Mouse (Mus musculus) cerebellum, adult 18-20 months (tissue): ENCODE results near the gene Mterf2.

ENCODE experiments used
- DNase-seq, 2 experiments: peaks; one replicate each; pipeline ENCODE4 v3.0.0; 2021

Gene Mterf2

GRCm38 (mm10) chr10:85127395-85128287 lies at the start of gene Mterf2:
Gene Mterf2, minus strand, starts transcription at chr10:85128027.
- DNase-seq: peak; percentile 93 to 98

DNA sequence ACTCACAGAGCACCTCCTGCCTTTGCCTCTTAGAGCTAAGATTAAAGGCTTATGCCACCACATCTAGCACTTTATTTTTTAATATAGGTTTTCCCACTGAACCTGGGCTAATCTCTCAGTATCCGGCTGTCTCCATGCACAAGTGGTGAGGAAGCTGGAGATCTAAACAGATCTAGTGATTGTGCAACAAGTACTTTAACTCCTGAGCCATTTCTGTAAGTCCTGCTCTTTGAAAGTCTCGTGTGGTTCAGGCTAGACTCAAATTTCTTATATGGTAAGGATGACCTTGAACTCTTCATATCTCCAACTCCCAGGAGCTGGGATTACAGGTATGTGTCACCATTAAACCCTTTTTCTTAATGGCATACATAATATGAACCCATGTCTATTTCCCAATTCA lies 48.8 kb upstream of the Mterf2 start:
- no peak for DNase-seq

- no peak for DNase-seq
Observed at GRCm38 (mm10) chr10:85165306-85165705, 37.5 kb upstream of the Mterf2 start.

GRCm38 (mm10) chr10:85164791-85165190 lies 37.0 kb upstream of the Mterf2 start:
- DNase-seq: no peak

- peak in 1 of 2 experiments; percentile 44 for DNase-seq
Observed at GRCm38 (mm10) chr10:85161745-85162351, 34.0 kb upstream of the Mterf2 start.

- no peak for DNase-seq
Observed at GRCm38 (mm10) chr10:85159989-85160619, 32.3 kb upstream of the Mterf2 start.

DNA sequence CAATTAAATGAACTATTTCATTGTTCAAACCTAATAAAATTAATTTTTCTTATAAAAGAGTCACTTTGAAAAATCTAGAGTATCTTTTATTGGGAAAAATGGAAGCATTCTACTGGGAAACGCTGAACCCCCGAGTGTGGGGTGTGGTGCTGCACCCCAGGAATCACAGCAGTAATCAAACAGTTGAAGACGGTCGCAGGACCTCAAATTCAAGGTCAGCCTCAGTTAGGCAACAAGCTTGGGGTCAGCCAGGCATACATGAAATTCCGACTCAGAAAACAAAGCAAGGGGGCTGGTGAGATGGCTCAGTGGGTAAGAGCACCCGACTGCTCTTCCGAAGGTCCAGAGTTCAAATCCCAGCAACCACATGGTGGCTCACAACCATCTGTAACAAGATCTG lies 29.6 kb upstream of the Mterf2 start:
- DNase-seq: no peak

GRCm38 (mm10) chr10:85154195-85154594 lies 26.4 kb upstream of the Mterf2 start:
- DNase-seq: peak; percentile 76 to 81

- no peak for DNase-seq
Observed at GRCm38 (mm10) chr10:85149226-85149625, 21.4 kb upstream of the Mterf2 start.

GRCm38 (mm10) chr10:85146282-85146681 lies 18.5 kb upstream of the Mterf2 start:
- DNase-seq: peak; percentile 58 to 60

DNA sequence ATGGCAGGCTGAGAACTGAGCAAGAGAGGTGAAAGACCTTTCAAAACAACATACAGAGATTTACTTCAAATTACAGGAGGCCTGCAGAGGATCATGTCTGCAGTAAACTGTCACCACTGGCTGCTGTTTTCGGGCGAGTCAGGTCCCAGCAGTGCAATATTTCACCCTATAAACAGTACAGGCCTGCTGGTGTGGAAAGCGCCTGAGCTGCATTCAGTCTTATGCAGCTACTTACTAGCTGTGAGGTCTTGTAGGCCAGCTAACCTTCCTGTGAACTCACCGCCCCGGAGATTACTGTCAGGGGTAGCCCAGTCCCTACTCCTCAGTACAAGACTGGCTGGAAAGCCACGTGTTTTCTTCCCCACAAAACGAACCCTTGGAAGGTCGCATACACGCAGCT lies 13.6 kb upstream of the Mterf2 start:
- DNase-seq: no peak

DNA sequence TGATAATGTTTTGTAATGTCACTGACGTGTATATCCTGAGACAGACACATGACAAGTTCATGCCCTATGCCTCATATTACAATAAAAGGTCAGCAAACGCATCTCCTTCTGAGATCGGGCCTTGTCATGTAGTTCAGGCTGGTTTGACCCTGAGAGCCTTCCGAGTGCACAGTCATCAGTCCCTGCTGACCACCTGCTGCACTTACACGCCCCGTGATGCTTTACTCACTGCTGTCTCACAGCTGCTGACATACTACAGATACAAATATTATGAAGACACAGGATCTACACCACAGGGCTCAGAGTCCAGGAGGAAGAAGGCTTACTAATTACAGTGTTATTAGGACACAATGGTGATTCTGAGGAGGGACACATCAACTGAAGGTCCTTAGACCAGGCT lies 8.7 kb upstream of the Mterf2 start:
- no peak for DNase-seq

DNA sequence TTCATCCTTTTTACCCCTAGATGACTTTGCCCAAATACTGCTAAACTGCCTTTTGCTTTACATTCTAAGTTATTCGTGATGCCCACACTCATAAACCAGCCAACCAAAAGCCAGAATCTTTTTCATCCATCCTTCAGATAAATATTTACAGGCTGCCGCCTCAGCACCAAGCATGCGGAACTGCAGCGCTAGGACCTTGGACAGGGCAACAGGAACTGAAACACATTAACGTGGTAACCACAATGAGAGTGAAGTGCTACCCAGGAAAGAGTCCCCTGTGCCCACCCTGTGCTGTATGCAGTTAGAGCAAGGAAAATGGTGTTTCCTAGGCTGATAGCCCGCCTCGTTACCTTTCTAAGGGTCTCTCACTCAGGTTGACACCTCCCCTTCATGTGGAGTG lies 626 bp upstream of the Mterf2 start:
- peak in 1 of 2 experiments; percentile 16 for DNase-seq

DNA sequence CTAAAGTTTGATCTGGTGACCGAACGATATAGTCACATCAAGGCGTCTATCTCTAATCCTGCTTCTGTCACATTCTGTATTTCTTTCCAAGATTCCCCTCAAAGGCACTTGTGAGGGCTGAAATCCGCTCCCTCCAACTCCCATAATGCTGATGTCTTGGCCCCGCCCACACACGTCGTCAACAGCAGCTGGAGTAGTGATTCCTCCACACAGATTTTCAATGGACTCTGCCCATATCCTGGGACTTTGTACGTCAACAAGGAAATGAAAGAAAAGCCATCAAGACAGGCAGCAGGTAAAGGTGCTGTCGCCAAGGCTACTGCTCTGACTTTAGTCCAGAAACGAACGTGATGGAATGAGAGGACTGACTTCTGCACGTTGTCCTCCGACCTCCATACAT lies 2.6 kb downstream of the Mterf2 start:
- no peak for DNase-seq

DNA sequence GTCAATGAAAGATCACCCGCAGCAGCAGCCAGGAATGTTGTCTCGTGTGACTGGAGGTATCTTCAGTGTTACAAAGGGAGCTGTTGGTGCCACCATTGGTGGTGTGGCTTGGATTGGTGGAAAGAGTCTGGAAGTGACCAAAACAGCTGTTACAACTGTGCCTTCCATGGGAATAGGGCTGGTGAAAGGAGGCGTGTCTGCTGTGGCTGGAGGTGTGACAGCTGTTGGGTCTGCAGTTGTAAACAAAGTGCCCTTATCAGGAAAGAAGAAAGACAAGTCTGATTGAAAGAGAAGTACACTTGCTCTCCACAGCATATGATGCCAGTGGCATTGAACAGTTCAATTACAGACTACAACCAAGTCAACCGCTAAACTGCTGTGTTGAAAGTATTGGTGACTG lies 13.4 kb downstream of the Mterf2 start:
- no peak for DNase-seq

DNA sequence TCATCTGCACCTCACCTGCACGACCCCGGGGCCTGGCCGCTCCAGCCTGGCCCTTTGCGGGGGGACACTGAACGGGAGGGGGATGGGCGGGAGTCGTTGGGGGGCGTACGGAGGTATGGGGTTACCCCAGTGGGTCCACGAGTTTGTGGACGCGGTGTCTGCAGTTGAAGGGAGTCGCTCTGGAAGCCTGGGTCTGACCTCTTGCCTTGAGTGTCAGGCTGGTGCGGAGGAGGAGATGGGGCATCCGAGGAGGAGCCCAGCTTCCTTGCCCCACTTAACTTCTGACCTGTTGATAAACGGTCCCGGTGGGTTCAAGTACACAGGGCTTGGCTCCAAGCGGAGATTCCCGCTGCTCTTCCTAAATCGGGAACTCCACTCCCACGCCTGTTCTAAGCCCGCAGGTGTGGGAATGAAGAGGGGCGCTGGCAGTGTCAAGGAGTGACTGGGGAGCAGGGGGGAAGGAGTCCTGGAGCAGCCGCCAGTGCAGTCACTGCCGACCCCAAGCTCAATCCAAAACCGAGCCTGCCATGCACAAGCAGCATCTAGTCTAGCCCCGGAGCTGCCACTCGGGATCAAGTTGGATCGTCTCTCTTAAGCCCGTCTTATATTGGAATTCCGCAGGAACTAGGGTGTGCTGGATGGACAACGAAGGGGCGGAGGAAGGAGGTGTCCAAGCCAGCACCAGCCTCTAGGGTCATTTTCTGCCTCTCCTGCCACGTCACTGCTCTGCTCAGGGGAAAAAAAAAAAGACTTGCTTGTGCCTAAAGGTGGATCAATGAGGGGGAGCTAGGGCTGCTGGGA lies 24.5 kb downstream of the Mterf2 start:
- peak; percentile 32 to 40 for DNase-seq

DNA sequence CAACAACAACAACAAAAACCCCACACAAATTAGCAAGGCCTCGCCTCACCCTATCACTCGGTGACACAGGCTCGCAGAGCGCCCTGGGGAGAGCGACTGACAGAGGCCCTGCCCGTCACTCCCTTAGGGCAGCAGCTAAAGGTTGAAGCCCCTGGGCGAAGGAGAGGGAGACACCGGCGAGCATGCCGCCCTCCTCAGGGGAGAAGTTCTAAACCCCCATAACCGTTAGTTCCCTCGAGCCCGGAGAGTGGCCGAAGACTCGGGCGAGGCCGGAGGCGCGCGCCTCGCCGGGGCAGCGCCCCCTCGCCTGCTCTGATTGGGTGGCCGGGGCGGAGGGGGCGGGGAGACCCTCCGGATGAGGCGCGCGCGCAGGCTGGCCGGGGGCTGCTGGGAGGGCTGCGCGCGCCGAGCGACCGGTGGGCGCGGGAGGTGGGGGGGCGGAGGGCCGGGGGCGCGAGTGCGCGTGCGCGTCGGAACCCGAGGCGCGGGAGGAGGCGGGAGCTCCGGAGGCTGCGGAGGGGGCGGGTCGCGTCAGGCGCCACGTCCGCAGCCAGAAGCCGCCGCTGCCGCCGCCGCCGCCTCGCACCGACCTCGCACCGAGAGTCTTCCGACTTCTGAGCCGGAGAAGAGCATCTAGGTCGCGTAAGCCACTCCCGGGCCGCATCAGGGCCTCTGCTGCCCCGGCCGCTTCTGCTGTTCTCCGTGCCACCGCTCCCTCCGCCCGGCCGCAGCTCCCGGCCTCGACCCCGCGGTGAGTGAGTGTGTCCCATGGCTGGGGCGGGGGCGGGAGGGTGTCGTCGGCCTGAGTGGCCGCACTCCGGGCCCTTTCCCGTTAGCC lies 25.4 kb downstream of the Mterf2 start, which contains the start of the genes Fhl4 and Tmem263:
Gene Fhl4 (minus strand): TSS at position 249 of the 838 bp plus-strand sequence.
Gene Tmem263 (plus strand): TSS at position 381 of the 838 bp plus-strand sequence.
- DNase-seq: peak; percentile 69 to 83

GRCm38 (mm10) chr10:85101841-85102240 lies 26.0 kb downstream of the Mterf2 start:
- peak in 1 of 2 experiments; percentile 34 for DNase-seq

DNA sequence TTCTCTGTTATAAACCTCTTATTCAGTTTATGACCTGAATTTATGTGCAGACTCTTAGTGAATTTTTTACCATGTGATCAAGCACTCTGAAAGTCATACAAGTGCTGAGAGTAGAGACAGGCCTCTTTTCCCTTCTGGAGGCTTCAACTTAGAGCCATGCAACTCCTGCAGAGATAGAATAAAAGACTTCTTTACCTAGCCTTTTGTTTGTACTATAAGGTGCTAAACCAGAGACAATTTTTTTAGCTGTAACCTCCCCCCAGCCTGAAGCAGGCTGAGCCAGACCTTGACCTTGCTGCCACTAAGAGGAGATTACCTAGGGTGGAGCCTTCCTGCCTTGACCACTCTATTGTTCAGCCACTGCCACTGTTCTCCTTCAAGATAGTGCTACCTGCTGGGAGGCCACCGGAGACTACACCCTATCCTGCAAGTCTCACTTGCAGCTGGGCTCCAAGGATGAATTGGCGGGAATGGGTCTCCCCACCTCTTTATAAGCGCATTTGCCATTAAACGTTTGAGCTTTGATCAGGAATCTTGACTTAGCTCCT lies 56.1 kb downstream of the Mterf2 start:
- DNase-seq: no peak
